Mouse (Mus musculus) MEL (cell line): ENCODE measurements around the gene Dennd2a.

Experiments used
- CTCF ChIP-seq, 3 experiments: IDR thresholded peaks in 2 of 3; conservative IDR thresholded peaks in 1 of 3; 2 replicates each; pipeline ENCODE4 v1.5.1; 2011 to 2012; ENCODE audit warnings: low read length in 3 of 3, low read depth in 2 of 3, mild to moderate bottlenecking in 2 of 3, improper control_type of control experiment in 1 of 3, inconsistent platforms in 1 of 3, mixed read lengths in 1 of 3, moderate library complexity in 1 of 3; ENCODE audit not compliant: control insufficient read depth in 1 of 3, insufficient read depth in 1 of 3, poor library complexity in 1 of 3, severe bottlenecking in 1 of 3
- ELF1 ChIP-seq: IDR thresholded peaks from 2 replicates; pipeline ENCODE4 v1.6.1; 2014; ENCODE audit warnings: low read depth, mild to moderate bottlenecking, inconsistent platforms, low read length, improper control_type of control experiment, moderate library complexity
- GATA1 ChIP-seq: IDR thresholded peaks from 2 replicates; pipeline ENCODE4 v1.6.1; 2011; ENCODE audit warnings: low read depth, low read length, improper control_type of control experiment
- JUND ChIP-seq: IDR thresholded peaks from 2 replicates; pipeline ENCODE4 v1.6.1; 2011; ENCODE audit warnings: low read depth, mild to moderate bottlenecking, improper control_type of control experiment, low read length
- MEF2A ChIP-seq: IDR thresholded peaks from 2 replicates; pipeline ENCODE4 v1.6.1; 2014; ENCODE audit warnings: low read depth, mild to moderate bottlenecking, inconsistent platforms, low read length, improper control_type of control experiment; ENCODE audit not compliant: poor library complexity, insufficient replicate concordance, severe bottlenecking; ENCODE audit errors: extremely low read depth
- POLR2AphosphoS5 ChIP-seq: IDR thresholded peaks from 2 replicates; pipeline ENCODE4 v1.6.1; 2012; ENCODE audit warnings: low read depth, borderline replicate concordance, mild to moderate bottlenecking, inconsistent platforms, low read length, moderate library complexity, mixed read lengths
- TCF12 ChIP-seq: IDR thresholded peaks from 2 replicates; pipeline ENCODE4 v1.6.1; 2014; ENCODE audit warnings: low read depth, mild to moderate bottlenecking, inconsistent platforms, low read length, improper control_type of control experiment, moderate library complexity
- UBTF ChIP-seq: IDR thresholded peaks from 2 replicates; pipeline ENCODE4 v1.6.1; 2012; ENCODE audit warnings: low read depth, mild to moderate bottlenecking, inconsistent platforms, low read length, improper control_type of control experiment, moderate library complexity, borderline replicate concordance; ENCODE audit not compliant: insufficient read depth
- USF2 ChIP-seq, 2 experiments: IDR thresholded peaks; 2 replicates each; pipeline ENCODE4 v1.6.1; 2011 to 2012; ENCODE audit warnings: improper control_type of control experiment in 2 of 2, low read length in 2 of 2, borderline replicate concordance in 1 of 2, inconsistent platforms in 1 of 2, low read depth in 1 of 2, mild to moderate bottlenecking in 1 of 2; ENCODE audit not compliant: insufficient read depth in 1 of 2

DNA sequence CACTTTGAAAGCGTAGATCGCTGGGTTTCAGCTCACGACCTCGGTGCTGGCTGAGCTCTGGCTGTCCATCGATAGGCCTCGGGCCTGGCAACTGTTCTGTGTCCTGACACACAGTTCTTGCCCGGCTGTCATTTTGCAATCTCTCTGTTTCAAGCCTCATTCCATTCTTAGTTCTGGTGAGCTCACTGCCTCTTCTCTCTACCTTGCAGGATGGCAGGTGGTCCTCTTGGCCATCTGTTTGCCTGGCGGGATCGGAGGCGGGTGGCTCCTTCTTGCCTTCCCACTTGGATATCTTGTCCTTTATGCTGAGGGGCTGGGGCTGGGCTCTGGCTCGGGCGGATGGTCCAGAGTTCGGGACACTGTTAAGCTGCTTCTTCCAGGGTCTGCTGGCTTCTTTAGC, 34.5 kb downstream of the Dennd2a start:
- TF ChIP-seq GATA1 (no peak), JUND (no peak), POLR2AphosphoS5 (no peak), CTCF (IDR thresholded peaks at IDR 0.05 in 2 of 3, conservative IDR thresholded peaks at IDR 0.05 in 1 of 3; ENCODE audit: control insufficient read depth in 1 of 3, insufficient read depth in 1 of 3, low read depth in 2 of 3, low read length in 3 of 3, poor library complexity in 1 of 3, severe bottlenecking in 1 of 3) (no peak), TCF12 (no peak), UBTF (no peak), ELF1 (no peak), USF2 (IDR thresholded peaks at IDR 0.05; ENCODE audit: borderline replicate concordance in 1 of 2, insufficient read depth in 1 of 2, low read depth in 1 of 2, low read length in 2 of 2) (no peak), MEF2A (no peak)
